Mouse (Mus musculus) kidney, postnatal 14 days (tissue): Measurements from ENCODE around the gene Hcn4.

Experiments
- DNase-seq: peaks from one replicate; pipeline ENCODE4 v3.0.0; 2022; ENCODE audit warnings: mixed read lengths

Hcn4 gene

DNA sequence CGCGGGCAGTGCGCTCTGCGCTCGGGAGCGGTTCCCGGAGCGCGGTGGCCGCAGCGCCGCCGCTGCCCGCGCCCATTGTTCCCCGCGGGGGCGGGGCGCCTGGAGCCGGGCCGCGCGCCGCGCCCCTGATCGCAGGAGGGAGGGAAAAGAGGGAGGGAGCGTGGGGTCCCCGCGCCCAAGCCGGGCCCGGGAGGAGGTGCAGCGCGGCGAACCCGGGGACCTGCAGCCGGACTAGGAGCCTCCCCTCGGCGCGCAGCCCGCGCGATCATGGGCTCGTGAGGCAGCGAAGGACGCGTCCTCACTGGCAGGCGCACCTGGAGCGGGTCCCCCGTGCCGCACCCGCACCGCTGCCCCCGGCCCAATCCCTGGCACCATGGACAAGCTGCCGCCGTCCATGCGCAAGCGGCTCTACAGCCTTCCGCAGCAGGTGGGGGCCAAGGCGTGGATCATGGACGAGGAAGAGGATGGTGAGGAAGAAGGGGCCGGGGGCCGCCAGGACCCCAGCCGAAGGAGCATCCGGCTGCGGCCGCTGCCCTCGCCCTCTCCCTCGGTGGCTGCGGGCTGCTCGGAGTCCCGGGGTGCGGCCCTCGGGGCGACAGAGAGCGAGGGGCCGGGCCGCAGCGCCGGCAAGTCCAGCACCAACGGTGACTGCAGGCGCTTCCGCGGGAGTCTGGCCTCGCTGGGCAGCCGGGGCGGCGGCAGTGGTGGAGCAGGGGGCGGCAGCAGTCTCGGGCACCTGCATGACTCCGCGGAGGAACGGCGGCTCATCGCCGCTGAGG, at the start of gene Hcn4:
Gene Hcn4 (plus strand): TSS at position 274 of the 779 bp plus-strand sequence.
- peak; percentile 20 for DNase-seq

- DNase-seq = no peak
Observed at GRCm38 (mm10) chr9:58774761-58775160, 48.5 kb upstream of the Hcn4 start.

DNA sequence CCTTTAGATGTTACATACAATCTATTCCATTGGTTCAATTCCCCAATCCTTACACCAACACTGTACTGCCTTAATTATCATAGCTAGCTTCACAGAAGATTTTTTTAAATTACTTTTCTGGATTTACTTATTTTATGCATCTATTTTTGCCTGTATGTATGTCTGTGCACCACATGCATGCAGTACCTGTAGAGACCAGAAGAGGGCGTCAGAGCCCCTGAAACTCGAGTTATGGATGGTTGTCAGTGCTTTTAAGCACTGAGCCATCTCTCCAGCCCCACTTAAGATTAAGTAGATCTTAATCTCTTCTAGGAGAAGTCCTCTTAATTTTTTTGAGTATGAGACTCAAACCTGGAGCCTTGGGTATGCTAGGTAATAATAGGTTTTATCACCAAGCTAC, 47.8 kb upstream of the Hcn4 start:
- DNase-seq = no peak

DNA sequence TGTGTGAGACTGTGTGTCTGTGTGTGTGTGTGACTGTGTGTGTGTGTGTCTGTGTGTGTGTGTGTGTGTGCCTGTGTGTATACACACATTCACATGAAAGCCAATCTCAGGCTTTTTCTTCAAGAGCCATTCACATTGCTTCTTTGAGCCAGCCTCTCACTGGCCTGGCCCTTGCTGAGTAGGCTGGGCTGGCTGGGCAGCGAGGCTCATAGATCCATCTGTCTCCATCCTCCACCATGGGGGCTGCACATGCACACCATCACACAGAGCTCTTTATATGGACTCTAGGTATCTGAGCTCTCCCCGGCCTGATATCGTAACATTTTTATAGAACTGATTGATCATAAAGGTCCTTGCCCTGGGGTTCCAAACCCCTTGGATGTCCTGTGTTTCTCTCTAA, 33.7 kb upstream of the Hcn4 start:
- no peak for DNase-seq

GRCm38 (mm10) chr9:58798155-58798554, 25.1 kb upstream of the Hcn4 start:
- DNase-seq = no peak

DNA sequence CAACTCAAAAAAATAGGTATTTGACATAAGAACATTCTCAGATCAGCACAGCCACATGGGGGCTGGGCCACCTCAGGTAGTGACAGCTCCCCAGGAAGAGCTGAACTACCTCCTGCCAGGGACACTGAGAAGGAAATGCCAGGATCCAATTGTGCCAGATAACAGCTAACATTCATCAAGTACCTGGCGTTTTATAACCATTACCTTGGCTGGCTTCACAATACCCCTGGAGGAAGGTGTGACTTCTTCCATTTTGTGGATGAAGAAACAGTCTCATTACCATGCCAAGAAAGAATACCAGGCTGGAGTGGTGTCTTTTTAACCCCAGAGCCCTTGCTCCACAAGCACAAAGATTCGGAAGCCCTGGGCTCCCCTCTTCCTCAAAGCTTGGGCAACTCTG, 21.8 kb upstream of the Hcn4 start:
- no peak for DNase-seq

GRCm38 (mm10) chr9:58802294-58802693, 20.9 kb upstream of the Hcn4 start:
- peak; percentile 25 for DNase-seq

- DNase-seq = no peak
Observed at GRCm38 (mm10) chr9:58802802-58803201, 20.4 kb upstream of the Hcn4 start.

DNA sequence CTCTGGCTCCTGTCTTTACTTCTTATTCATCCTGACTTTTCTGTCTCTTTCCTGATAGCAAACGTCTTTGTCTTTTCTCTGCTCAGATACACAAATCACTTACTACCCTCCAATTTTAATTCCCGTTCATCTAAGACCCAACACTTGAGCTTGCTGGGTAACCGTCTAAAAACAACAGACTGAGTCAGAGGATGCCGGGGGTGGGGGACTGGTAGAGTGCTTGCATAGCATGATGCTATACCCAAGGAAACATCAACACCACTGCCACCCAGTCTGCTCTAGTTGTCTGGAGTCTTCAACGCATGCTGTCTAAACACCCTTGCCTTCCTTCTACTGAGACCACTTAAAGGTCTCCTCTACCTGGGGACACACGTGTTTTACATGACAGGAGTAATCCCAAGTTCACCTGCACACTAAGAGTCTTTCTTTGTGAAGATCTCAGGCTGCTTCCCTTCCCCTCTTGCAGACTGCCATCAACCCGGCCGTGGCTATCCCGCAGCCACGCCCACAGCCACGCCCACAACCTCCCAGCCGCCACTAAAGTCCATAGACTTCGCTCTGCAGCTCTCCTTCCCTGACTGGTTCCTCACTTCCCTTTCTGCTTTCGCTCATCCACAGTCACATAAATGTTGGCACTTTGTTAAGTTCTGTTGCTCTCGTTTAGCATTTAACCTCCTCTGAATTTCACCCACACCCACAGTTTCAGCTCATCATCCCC, 17.5 kb upstream of the Hcn4 start:
- peak; percentile 78 for DNase-seq

GRCm38 (mm10) chr9:58811171-58811570, 12.0 kb upstream of the Hcn4 start:
- no peak for DNase-seq

DNA sequence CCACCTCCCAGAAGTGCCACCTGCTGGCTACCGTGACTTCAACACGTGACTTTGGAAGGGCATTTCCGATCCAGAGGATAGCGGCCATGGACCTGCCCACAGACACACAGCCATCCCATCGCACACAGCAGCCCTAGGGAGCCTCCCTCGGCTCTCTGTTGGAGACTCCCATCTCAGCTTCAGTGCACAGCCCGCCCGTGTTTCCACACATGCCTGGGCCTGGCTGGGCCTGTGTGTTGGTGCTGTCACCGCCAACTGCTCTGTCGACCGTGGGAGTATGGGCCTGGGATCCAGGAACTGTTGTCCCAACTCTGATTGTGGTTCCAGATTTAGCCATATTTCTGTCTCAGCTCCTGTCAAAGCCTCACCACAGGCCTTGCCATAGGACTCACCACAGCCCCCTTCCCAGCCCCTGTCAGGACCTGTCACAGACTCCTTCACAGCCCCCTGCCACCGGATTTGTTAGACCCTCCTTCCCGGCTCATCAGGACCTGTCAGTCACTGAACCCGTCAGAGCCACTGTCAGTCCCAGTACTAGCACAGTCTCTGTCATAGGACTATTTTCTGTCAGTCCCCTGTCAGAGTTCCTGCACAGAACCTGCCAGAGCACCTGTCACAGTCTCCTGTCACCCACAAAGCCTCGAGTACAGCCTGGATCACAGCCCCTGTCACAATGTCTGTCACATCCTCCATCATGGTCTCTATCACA, 7.5 kb upstream of the Hcn4 start:
- DNase-seq = no peak

GRCm38 (mm10) chr9:58816458-58816857, 6.8 kb upstream of the Hcn4 start:
- no peak for DNase-seq

- no peak for DNase-seq
Observed at GRCm38 (mm10) chr9:58817676-58818075, 5.5 kb upstream of the Hcn4 start.

GRCm38 (mm10) chr9:58822431-58823091, 651 bp upstream of the Hcn4 start:
- DNase-seq = peak; percentile 69

DNA sequence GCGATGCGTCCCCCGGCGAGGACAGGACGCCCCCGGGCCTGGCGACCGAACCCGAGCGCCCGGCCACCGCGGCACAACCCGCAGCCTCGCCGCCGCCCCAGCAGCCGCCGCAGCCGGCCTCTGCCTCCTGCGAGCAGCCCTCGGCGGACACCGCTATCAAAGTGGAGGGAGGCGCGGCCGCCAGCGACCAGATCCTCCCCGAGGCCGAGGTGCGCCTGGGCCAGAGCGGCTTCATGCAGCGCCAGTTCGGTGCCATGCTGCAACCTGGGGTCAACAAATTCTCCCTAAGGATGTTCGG, 655 bp downstream of the Hcn4 start:
- DNase-seq = no peak

GRCm38 (mm10) chr9:58829627-58830026, 6.4 kb downstream of the Hcn4 start:
- DNase-seq = no peak

DNA sequence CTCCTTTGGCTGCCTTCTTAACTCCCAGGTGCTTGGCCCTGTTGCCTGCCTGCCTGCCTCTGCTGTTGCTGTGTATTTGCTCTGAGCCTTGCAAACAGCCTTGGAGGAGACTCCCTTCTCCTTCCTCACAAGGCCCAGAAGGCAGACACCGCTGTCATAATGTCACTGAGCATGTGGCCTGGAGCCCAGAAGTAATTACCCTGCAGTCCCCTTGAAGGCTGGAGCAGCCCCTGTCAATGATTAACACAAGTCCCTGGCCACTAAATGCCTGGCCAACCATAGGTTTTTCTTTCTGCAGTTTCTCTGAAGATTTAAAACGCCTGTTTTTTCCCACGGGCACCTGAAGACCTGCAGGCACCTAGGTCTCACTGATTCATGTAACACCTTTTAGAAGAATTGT, 9.7 kb downstream of the Hcn4 start:
- peak; percentile 62 for DNase-seq

DNA sequence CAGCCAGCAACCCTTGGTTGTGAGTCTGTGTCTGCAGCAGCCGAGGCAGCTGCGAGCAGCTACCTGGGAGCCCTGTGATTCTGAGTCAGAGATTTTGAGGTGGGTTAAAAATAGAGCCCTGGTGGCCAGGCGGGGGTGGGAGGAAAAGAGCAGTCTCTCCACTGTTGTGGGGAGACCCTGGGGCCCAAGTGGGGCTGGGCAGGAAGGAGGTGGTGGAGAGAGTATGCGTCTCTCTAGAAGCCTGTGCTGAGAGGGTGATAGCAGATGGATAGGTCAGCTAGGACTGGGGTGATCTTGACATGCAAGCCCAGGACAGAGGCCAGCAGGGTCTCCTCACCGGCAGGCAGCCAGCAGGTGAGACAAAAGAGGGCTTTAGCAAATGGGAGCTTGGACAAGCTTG, 14.0 kb downstream of the Hcn4 start:
- DNase-seq = no peak

- DNase-seq = no peak
Observed at GRCm38 (mm10) chr9:58838504-58838903, 15.3 kb downstream of the Hcn4 start.

DNA sequence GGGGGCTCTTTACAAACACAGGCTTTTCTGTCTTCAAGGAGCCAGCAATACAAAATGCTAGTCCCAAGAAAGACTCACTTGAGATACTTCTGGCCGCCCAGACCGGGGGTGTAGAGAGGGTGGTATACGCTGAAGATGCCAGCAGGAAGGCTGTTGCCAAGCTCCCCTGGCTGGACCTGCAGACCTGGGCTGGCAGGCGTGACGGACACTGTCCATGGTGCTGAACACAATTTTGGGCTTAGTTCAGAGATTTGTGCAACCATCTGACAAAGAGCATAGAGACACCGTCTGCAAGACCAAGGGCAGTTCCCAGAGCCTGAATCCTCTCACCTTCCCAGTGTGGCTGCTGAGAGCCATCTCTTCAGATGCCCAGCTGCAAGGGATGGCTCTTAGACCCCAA, 18.4 kb downstream of the Hcn4 start:
- DNase-seq = peak; percentile 75

GRCm38 (mm10) chr9:58844597-58844996, 21.4 kb downstream of the Hcn4 start:
- no peak for DNase-seq

- DNase-seq = no peak
Observed at GRCm38 (mm10) chr9:58847008-58847407, 23.8 kb downstream of the Hcn4 start.

GRCm38 (mm10) chr9:58847676-58848075, 24.5 kb downstream of the Hcn4 start:
- no peak for DNase-seq
